Mouse (Mus musculus): ENCODE data around the gene Slc48a1.

DNA sequence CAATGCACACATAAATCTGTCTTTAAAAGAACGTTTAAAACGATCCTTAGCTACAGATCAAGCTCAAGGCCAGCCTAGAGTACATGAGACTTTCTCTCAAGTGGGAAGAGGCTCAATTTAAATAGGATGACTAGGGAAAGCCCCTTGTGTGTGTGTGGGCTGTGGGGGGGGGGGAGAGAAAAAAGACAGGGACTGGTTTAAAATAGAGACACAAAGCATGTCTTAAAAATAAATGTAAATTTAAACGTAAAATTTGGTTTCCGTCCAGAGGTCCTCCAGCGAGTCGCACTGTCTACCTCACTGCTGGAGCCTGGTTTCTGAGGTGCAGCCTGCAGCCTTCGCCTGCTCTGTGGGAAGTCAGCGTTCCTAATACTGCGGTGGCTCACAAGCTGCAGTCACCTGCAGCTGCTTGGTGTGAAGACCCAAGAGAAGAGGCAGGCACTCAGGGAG lies 38.0 kb upstream of the Slc48a1 start:
- TF ChIP-seq CTCF (IDR thresholded peaks at IDR 0.05; ENCODE audit: low read depth): no peak
- no peak for TF ChIP-seq EP300 (optimal IDR thresholded peaks at IDR 0.05)
